Mouse (Mus musculus) Patski (cell line): Measurements from ENCODE around the gene Sephs1. TPM values are rescaled to one million over a fixed set of nuclear protein-coding genes. Genes with fewer than 3 reads are reported as not detected.
A peak's percentile ranks its signal among the peaks of the same experiment; 100 is the strongest.

Source experiments
- ATAC-seq: fragments of 100-300 bp; one replicate; pipeline ENCODE4 v1.8.0; 2021
- CTCF ChIA-PET: fragments of 350-600 bp; sonication (Branson Sonifier 250); formaldehyde crosslinking; loops from one replicate; lab custom pipeline; 2022; ENCODE audit warnings: inconsistent platforms; lab: Charles Lee
- POLR2A ChIA-PET: fragments of 350-600 bp; sonication (Branson Sonifier 250); formaldehyde crosslinking; loops from one replicate; lab custom pipeline; 2022; ENCODE audit warnings: antibody characterized with exemption, inconsistent platforms; lab: Charles Lee
- DNase-seq: peaks from one replicate; pipeline ENCODE4 v3.0.0-alpha.2; 2011; ENCODE audit warnings: low read depth, low spot score
- H3K27me3 ChIP-seq: fragments of 371-371 bp; one replicate; pipeline ENCODE4 v1.5.1; 2021
- CTCF ChIP-seq: fragments of 100-300 bp; IDR thresholded peaks from one replicate; pipeline ENCODE4 v1.5.1; 2021
- in situ Hi-C: fragments of 300-500 bp; cut with MboI; formaldehyde crosslinking; loops from 3 replicates; pipeline ENCODE4 v1.11.1; 2018; ENCODE audit warnings: low pct_unique_long_range_greater_than_20kb, mixed read lengths
- polyA plus RNA-seq: library from polyadenylated mRNA; unstranded; gene quantifications from one replicate; pipeline ENCODE4 v1.2.3, GENCODE M21; 2021

Gene Sephs1
- polyA plus RNA-seq, 1 experiment from 2014 or later = 46.6 TPM

DNA sequence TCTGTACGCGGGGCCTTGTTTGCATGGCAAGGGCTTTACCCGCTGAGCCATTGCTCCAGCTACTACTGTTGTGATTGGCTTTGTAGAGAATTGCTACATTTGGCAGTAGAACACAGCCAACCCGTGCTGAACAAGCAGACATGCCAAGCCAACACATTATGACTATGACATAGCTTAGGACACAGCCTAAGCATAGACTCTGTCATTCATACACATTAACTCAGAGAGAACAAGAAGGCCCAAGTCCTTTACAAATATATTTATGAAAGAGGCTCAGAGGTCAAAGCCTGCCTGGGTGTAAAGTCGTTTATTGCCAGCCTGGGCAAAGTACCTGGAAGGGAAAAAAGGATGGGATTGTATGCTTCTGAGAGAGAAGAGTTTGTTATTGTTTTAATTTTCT is 21.0 kb downstream of the Sephs1 start:
- DNase-seq (no peak), ATAC-seq (no peak)
- TF ChIP-seq CTCF = no peak
- POLR2A ChIA-PET = no interaction called here
- no peaks in the 10 kb centered on the region for H3K27me3 ChIP-seq
- in situ Hi-C loops = loop anchor here (25.0 kb wide), 2 partner anchors 485 to 910 kb away; no protein-coding TSS in a partner anchor
- CTCF ChIA-PET = no interaction called here

DNA sequence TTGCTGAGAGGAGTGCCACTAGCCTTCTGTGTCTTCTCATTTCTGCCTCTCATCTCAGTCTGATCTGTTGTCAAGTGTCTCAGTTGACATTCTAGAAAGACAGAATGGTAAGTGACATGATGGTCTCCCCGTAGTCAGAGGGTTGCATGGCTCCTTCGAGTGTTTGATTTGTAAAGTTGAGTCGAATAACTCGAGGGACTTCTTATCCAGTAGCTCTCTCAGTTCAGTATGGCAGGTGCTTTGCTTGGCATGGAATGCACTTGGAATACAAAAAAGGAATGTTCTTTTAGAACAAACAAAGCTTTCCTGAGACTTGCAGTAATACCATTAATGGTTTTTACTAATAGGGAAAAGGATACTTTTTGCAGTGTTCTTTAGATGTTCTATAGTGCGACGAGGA is 25.8 kb downstream of the Sephs1 start:
- in situ Hi-C loops = loop anchor here (25.0 kb wide), 2 partner anchors 480 to 905 kb away; no protein-coding TSS in a partner anchor
- POLR2A ChIA-PET = interaction anchor here (1.7 kb wide), 1 partner anchor 10 kb away, joined by 4 read pairs; no protein-coding TSS in a partner anchor
- DNase-seq (no peak), ATAC-seq (no peak)
- CTCF ChIA-PET = interaction anchor here (1.5 kb wide), 1 partner anchor 10 kb away, joined by 7 read pairs; no protein-coding TSS in a partner anchor
- no peak for TF ChIP-seq CTCF
- no peaks in the 10 kb centered on the region for H3K27me3 ChIP-seq

DNA sequence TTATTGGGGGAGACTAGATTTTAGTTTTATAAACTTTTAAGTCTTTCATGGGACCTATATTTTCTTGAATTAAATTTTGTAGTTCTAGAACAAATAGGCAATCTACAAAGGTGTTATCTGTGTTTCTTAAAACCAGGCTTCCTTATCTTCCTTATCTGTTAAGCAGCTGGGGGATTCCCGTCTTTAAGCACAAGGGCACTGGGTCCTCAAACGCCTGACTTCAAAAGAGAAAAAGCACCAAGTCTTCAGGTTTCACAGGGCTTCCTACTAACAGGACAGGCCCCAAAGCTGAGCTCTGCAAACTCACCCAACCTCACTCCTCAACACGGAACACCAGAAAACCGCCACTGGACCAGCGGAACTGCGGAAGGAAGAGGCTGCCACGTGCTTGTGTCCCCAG is 26.6 kb downstream of the Sephs1 start:
- no peaks in the 10 kb centered on the region for H3K27me3 ChIP-seq
- ATAC-seq (no peak), DNase-seq (no peak)
- POLR2A ChIA-PET = interaction anchor here (1.7 kb wide), 1 partner anchor 9 kb away, joined by 4 read pairs; no protein-coding TSS in a partner anchor
- CTCF ChIA-PET = no interaction called here
- no peak for TF ChIP-seq CTCF
- in situ Hi-C loops = loop anchor here (25.0 kb wide), 2 partner anchors 479 to 904 kb away; no protein-coding TSS in a partner anchor

GRCm38 (mm10) chr2:4908771-4909315 is 27.5 kb downstream of the Sephs1 start:
- DNase-seq (peak; percentile 25), ATAC-seq (peak; percentile 18)
- TF ChIP-seq CTCF = no peak
- CTCF ChIA-PET = no interaction called here
- no peaks in the 10 kb centered on the region for H3K27me3 ChIP-seq
- POLR2A ChIA-PET = no interaction called here
- in situ Hi-C loops = loop anchor here (25.0 kb wide), 2 partner anchors 478 to 903 kb away; no protein-coding TSS in a partner anchor

DNA sequence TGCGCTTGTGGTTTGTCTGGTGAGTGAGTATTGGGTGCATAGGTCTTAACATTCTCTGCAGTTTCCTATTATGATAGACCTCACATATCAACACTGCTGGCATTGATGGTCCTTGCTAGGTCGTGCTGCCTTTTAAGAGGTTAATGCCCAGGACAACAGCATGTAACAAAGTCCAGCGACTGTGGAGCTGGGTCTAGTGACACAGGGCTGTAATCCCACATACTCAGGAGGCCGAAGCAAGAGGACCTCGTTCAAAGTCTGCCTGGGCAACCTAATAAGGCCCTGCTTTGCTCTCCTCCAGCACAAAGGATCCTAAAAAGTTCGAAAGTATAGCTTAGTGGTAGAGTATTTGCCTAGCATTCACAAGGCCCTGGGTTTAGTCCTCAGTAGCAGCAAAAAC is 28.5 kb downstream of the Sephs1 start:
- POLR2A ChIA-PET = no interaction called here
- no peaks in the 10 kb centered on the region for H3K27me3 ChIP-seq
- no peak for ATAC-seq
- DNase-seq = no peak
- no peak for TF ChIP-seq CTCF
- in situ Hi-C loops = loop anchor here (10.0 to 25.0 kb wide), 3 partner anchors 95 to 902 kb away; no protein-coding TSS in a partner anchor
- CTCF ChIA-PET = no interaction called here

GRCm38 (mm10) chr2:4910521-4910920 is 29.2 kb downstream of the Sephs1 start:
- POLR2A ChIA-PET = no interaction called here

GRCm38 (mm10) chr2:4913949-4914348 is 32.6 kb downstream of the Sephs1 start:
- H3K27me3 ChIP-seq = no peaks in the 10 kb centered on the region
- in situ Hi-C loops = loop anchor here (10.0 to 25.0 kb wide), 3 partner anchors 91 to 898 kb away; no protein-coding TSS in a partner anchor
- no peak for TF ChIP-seq CTCF
- CTCF ChIA-PET = interaction anchor here (1.1 kb wide), 1 partner anchor 27 kb away, joined by 3 read pairs; no protein-coding TSS in a partner anchor
- no peak for ATAC-seq
- POLR2A ChIA-PET = interaction anchor here (0.7 kb wide), 1 partner anchor 785 kb away, joined by 3 read pairs; no protein-coding TSS in a partner anchor
- no peak for DNase-seq

More at GRCm38 (mm10) chr2:4910521-4910920, 29.2 kb downstream of the Sephs1 start:
- no peak for ATAC-seq
- no peaks in the 10 kb centered on the region for H3K27me3 ChIP-seq
- no peak for DNase-seq
- no peak for TF ChIP-seq CTCF
- CTCF ChIA-PET = no interaction called here
- in situ Hi-C loops = loop anchor here (10.0 to 25.0 kb wide), 3 partner anchors 94 to 902 kb away; no protein-coding TSS in a partner anchor

- CTCF ChIA-PET = interaction anchor here (1.1 to 1.4 kb wide), 2 partner anchors 73 to 174 kb away, joined by 3 to 4 read pairs; no protein-coding TSS in a partner anchor
These were observed 34.7 kb downstream of the Sephs1 start for GRCm38 (mm10) chr2:4916037-4916436.

GRCm38 (mm10) chr2:4917326-4918021 is 36.1 kb downstream of the Sephs1 start:
- CTCF ChIA-PET = interaction anchor here (0.6 to 2.3 kb wide), 8 partner anchors 11 to 332 kb away, joined by 3 to 7 read pairs (median 4); no protein-coding TSS in a partner anchor
- peak; percentile 70 for TF ChIP-seq CTCF
- in situ Hi-C loops = loop anchor here (10.0 to 25.0 kb wide), 3 partner anchors 87 to 895 kb away; no protein-coding TSS in a partner anchor
- POLR2A ChIA-PET = interaction anchor here (1.1 kb wide), 1 partner anchor 10 kb away, joined by 4 read pairs; no protein-coding TSS in a partner anchor
- ATAC-seq (no peak), DNase-seq (peak; percentile 12)
- no peaks in the 10 kb centered on the region for H3K27me3 ChIP-seq

More at GRCm38 (mm10) chr2:4916037-4916436, 34.7 kb downstream of the Sephs1 start:
- POLR2A ChIA-PET = no interaction called here
- TF ChIP-seq CTCF = no peak
- ATAC-seq (no peak), DNase-seq (no peak)
- in situ Hi-C loops = loop anchor here (10.0 to 25.0 kb wide), 3 partner anchors 89 to 896 kb away; no protein-coding TSS in a partner anchor
- no peaks in the 10 kb centered on the region for H3K27me3 ChIP-seq
